Mouse (Mus musculus) embryonic facial prominence, embryonic 13.5 days (tissue): ENCODE data around the gene Sema4c. TPM values are rescaled to one million over a fixed set of nuclear protein-coding genes. Genes with fewer than 3 reads are reported as not detected.

Source experiments
- ATAC-seq: fragments of 200-750 bp; cut with Nextera tagmentation; 2 replicates; pipeline ENCODE4 v1.8.0; 2017; ENCODE audit warnings: low read depth; ENCODE audit not compliant: insufficient number of reproducible peaks, insufficient read depth, low FRiP score, low TSS enrichment
- H3K27ac ChIP-seq: fragments of 300-500 bp; sonication (generic); 2 replicates; pipeline ENCODE4 v1.5.1; 2015; ENCODE audit warnings: moderate library complexity, mild to moderate bottlenecking, inconsistent platforms
- H3K27me3 ChIP-seq: fragments of 300-500 bp; sonication (generic); 2 replicates; pipeline ENCODE4 v1.6.1; 2015; ENCODE audit warnings: mild to moderate bottlenecking, inconsistent platforms
- H3K36me3 ChIP-seq: fragments of 300-500 bp; sonication (generic); 2 replicates; pipeline ENCODE4 v1.6.1; 2015; ENCODE audit warnings: mild to moderate bottlenecking, inconsistent platforms
- H3K4me1 ChIP-seq: fragments of 300-500 bp; sonication (generic); 2 replicates; pipeline ENCODE4 v1.6.1; 2015; ENCODE audit warnings: inconsistent platforms
- H3K4me2 ChIP-seq: fragments of 300-500 bp; sonication (generic); 2 replicates; pipeline ENCODE4 v1.6.1; 2015; ENCODE audit warnings: moderate library complexity, mild to moderate bottlenecking, inconsistent platforms
- H3K4me3 ChIP-seq: fragments of 300-500 bp; sonication (generic); 2 replicates; pipeline ENCODE4 v1.5.1; 2015; ENCODE audit warnings: mild to moderate bottlenecking, inconsistent platforms
- H3K9ac ChIP-seq: fragments of 300-500 bp; sonication (generic); 2 replicates; pipeline ENCODE4 v1.6.1; 2015; ENCODE audit warnings: mild to moderate bottlenecking, inconsistent platforms
- H3K9me3 ChIP-seq: fragments of 300-500 bp; sonication (generic); 2 replicates; pipeline ENCODE4 v1.6.1; 2016; ENCODE audit warnings: inconsistent platforms
- WGBS: fragments of 180-500 bp; shearing (Covaris S2); methylation state at CpG from one replicate; pipeline ENCODE4 v1.1.7; 2015; ENCODE audit warnings: mixed read lengths; 5-methylcytosine and 5-hydroxymethylcytosine counted together
- polyA plus RNA-seq: library from polyadenylated mRNA; unstranded; fragments of >200 nt; fragmentation: Nextera tagmentation; extraction: Ambion mirVana; gene quantifications from 2 replicates; pipeline ENCODE4 v1.2.1, GENCODE M21; 2015

Sema4c gene
- polyA plus RNA-seq, 1 experiment from 2014 or later: 22.5 TPM

DNA sequence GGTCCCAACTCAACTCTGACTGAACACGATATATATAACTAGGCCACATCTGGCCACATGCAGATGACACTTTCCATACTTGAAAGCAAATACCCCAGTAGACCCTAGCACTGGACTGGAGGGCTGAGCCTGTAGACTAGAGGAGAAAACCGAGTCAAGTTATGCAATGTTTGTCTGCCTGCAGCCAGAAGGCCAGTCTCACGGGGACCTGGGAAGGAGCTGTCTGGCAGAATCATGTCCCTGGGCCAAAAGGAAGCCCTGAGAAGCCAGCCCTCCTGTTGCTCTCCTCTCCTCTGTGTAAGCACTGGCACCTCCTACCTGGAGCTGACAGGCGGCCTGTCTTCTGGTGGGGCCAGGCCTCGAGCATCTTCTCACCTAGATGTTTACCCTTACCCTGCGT lies 17.2 kb upstream of the Sema4c start:
- Histone ChIP-seq H3K27ac (no peak overlapping the region), H3K4me3 (no peak overlapping the region), H3K9me3 (no peaks in the 10 kb centered on the region), H3K4me1 (peaks cover 69% of the 10 kb centered on the region), H3K4me2 (no peak overlapping the region), H3K36me3 (no peaks in the 10 kb centered on the region), H3K9ac (no peak overlapping the region), H3K27me3 (no peaks in the 10 kb centered on the region)
- 49% methylated on average over 6 of the region's 6 CpGs for WGBS
- ATAC-seq: no peak

DNA sequence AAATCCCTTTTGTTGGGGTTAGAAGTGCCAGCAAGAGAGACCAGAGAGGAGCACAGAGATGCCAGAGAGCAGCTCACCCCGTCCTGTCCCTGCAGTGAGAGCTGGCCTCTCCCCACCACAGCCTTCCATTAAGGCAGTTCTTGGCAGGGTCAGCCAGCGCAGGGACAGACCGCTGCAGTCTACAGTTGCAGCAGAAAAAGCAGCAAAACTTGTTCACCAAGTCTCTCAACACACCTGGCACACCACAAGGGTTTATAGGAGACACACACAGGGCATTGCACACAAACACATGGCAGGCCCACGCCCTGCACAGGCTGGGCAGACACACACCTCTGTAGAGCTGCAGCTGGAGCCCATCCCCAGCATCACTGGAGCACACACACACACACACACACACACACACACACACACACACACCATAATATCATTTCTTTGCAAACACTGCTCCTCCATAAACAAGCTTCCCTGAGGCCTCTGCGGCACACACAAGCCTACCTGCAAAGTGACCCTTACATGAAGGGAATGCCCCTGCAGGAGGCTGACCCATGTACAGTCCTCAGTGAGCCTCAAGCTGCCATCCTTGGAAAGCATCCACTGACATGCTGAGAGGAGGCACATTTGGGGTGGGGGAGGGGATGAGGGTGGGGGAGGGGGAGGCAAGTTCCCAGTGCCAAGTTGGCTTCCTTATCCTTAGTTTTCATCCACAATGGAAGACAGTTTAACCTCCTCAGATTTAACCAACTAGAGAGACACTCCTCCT lies 16.2 kb upstream of the Sema4c start:
- ATAC-seq: no peak
- Histone ChIP-seq H3K36me3 (no peaks in the 10 kb centered on the region), H3K4me3 (no peak overlapping the region), H3K4me1 (peaks cover 69% of the 10 kb centered on the region), H3K27me3 (no peaks in the 10 kb centered on the region), H3K4me2 (no peak overlapping the region), H3K9ac (no peak overlapping the region), H3K27ac (peak overlapping the region; percentile 4; the same call in 1 of the 2 replicates), H3K9me3 (no peaks in the 10 kb centered on the region)
- WGBS: 77% methylated on average over 5 of the region's 5 CpGs

DNA sequence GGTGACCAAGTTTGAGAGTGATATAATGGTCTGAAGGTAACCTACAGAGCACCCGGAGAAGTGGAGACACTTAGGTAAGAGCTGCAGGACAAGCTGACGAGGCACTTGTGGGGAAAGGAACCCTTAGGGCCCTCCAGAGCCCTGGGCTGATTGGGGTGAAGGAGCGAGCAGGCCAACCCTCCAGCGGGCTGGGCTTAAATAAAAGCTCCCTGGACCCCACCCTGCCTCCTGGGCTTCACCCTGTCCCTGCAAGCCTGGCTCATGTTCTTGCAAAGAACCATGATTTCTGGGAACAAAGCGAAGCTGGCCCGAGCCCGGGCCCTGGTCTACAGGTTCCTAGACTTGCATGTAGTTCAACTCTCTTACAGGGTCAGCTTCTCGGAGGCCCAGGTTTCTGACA lies 15.4 kb upstream of the Sema4c start:
- H3K9ac ChIP-seq: no peak overlapping the region
- H3K27me3 ChIP-seq: no peaks in the 10 kb centered on the region
- H3K4me3 ChIP-seq: no peak overlapping the region
- peak overlapping the region; percentile 4 for H3K27ac ChIP-seq
- no peaks in the 10 kb centered on the region for H3K36me3 ChIP-seq
- ATAC-seq: no peak
- H3K4me2 ChIP-seq: no peak overlapping the region
- WGBS: 77% methylated on average over 8 of the region's 8 CpGs
- no peaks in the 10 kb centered on the region for H3K9me3 ChIP-seq
- H3K4me1 ChIP-seq: peaks cover 72% of the 10 kb centered on the region

DNA sequence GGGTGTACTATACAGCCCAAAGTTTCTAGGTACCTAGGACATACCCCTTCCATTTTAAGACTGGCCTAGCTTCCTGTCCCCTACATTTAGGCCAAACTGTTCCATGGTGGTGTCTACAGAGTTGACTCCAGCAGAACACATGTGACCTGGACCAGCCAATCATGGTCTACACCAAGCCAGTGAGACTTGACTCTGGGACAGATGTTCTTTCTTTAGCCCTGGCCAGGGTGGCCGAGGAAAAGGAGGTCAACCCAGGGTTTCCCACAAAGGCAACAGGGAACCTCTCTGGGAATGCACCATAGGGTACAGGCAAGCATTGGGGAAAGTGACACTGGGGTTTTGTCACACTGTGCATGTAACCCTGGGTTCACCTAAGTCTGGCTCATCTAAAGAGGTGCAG lies 14.6 kb upstream of the Sema4c start:
- H3K4me1 ChIP-seq: peaks cover 81% of the 10 kb centered on the region
- WGBS: 44% methylated on average over 1 of the region's 1 CpGs

DNA sequence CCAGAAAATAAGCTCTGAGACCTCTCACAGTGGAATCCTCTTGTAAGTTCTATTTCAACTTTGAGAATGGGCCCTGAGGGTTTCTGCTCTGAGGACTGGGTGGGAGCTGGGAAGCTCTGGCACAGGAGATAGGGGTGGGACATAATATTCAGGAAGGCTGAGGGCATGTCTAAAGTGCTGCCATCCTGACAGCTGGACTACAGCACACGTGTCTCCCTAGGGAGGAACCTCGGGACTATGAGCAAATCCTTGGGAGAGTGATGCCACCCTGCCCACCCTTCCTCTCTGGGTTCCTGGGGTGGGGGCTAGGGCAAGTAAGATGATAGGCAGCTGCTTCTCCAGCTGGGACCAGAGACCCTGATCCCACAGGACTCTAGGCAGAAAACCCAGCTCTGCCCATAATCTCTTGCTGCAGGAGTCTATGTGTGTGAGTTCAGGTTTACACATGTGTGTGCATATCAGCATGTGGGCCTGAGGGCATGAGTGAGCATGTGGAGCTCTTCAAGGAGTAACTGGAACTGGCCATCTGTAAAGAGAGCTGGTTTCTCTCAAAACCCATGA lies 14.1 kb upstream of the Sema4c start:
- H3K4me1 ChIP-seq: peaks cover 83% of the 10 kb centered on the region
- no peak overlapping the region for H3K9ac ChIP-seq
- no peak overlapping the region for H3K4me2 ChIP-seq
- 42% methylated on average over 2 of the region's 2 CpGs for WGBS
- H3K27ac ChIP-seq: peak overlapping the region; percentile 24; the same call in 1 of the 2 replicates
- H3K9me3 ChIP-seq: no peaks in the 10 kb centered on the region
- no peak for ATAC-seq
- H3K4me3 ChIP-seq: no peak overlapping the region
- no peaks in the 10 kb centered on the region for H3K36me3 ChIP-seq
- H3K27me3 ChIP-seq: no peaks in the 10 kb centered on the region

More for the DNA sequence above, 14.6 kb upstream of the Sema4c start:
- Histone ChIP-seq H3K27ac (no peak overlapping the region), H3K9me3 (no peaks in the 10 kb centered on the region), H3K9ac (no peak overlapping the region), H3K27me3 (no peaks in the 10 kb centered on the region), H3K36me3 (no peaks in the 10 kb centered on the region), H3K4me2 (no peak overlapping the region), H3K4me3 (no peak overlapping the region)
- no peak for ATAC-seq

DNA sequence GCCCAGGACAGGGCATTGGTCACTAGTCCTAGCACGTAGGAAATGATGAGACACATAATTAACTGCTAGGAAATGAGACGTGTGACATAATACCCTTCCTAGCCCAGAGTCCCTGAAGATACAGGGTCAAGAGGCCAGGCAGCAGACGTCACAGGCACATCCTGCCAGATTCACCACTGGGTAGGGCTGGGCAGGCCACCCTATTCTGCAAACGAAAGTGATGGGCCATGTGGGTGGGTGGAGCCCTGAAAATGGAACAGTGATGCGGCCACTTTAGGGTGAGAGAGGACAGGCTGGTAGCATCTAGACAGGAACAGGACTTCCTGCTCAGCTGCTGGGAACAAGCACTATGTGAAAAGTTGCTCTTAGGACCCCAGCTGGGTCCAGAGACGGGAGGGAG lies 13.5 kb upstream of the Sema4c start:
- peaks cover 83% of the 10 kb centered on the region for H3K4me1 ChIP-seq
- H3K4me3 ChIP-seq: no peak overlapping the region
- H3K9ac ChIP-seq: no peak overlapping the region
- 41% methylated on average over 6 of the region's 6 CpGs for WGBS
- peak overlapping the region; percentile 24; the same call in 1 of the 2 replicates for H3K27ac ChIP-seq
- no peaks in the 10 kb centered on the region for H3K27me3 ChIP-seq
- no peaks in the 10 kb centered on the region for H3K36me3 ChIP-seq
- no peak for ATAC-seq
- H3K9me3 ChIP-seq: no peaks in the 10 kb centered on the region
- H3K4me2 ChIP-seq: no peak overlapping the region

DNA sequence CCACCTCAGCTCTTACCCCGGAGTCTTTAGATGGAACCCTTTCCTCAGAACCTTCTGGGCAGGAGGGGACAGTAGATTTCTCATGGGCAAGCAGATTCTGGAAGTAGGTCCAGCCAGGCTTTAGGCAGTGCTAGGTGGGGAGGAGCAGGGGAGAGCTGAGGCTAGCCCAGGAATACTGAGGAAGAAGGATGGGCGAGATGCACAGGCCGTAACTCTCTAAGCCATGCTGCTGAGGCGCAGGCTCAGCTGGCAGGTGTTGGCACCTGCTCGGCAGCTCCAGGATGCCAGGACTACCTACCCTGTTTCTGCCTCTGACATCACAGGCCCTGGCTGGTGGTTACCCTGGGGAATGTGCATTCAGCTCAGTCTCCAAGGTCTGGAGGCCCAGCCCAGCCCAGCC lies 12.2 kb upstream of the Sema4c start:
- Histone ChIP-seq H3K4me1 (peaks cover 77% of the 10 kb centered on the region), H3K4me2 (no peak overlapping the region), H3K27ac (0 out of 2 replicates have a peak overlapping the region, but pooled peaks have one; percentile 78), H3K9ac (no peak overlapping the region), H3K36me3 (no peaks in the 10 kb centered on the region), H3K27me3 (no peaks in the 10 kb centered on the region), H3K4me3 (no peak overlapping the region), H3K9me3 (no peaks in the 10 kb centered on the region)
- no peak for ATAC-seq
- WGBS: 92% methylated on average over 5 of the region's 5 CpGs

DNA sequence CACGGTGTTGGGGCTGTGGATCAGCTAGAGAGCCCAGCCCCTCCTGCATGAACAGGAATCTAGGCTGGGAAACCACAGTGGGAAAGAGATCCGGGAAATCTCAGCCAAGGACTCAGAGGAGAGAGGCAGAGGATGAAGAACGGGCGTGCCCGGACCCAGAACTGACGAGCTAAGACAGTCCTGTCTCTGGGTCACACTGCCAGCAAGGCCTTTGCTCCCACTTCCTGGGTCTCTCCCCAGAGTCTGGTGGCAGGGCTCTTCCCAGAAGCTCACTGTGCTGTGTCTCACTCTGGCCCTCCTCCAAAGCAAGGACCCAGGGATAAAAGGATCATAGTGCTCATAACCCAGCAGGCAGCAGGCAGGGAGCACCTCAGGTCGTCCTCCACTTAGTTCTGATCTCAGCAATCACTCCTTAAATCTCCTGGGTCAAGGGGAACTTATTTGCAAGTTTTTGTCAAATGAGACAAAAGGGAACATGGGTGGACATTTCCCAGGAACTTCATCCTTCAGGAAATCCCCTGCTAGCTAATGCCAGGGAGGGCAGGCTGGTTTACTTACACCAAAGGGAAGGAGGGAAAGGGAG lies 11.6 kb upstream of the Sema4c start:
- Histone ChIP-seq H3K9me3 (no peaks in the 10 kb centered on the region), H3K4me2 (no peak overlapping the region), H3K4me1 (peaks cover 73% of the 10 kb centered on the region), H3K4me3 (no peak overlapping the region), H3K27ac (peak overlapping the region; percentile 78; the same call in 1 of the 2 replicates), H3K27me3 (no peaks in the 10 kb centered on the region), H3K9ac (no peak overlapping the region), H3K36me3 (no peaks in the 10 kb centered on the region)
- WGBS: 43% methylated on average over 7 of the region's 7 CpGs
- no peak for ATAC-seq

DNA sequence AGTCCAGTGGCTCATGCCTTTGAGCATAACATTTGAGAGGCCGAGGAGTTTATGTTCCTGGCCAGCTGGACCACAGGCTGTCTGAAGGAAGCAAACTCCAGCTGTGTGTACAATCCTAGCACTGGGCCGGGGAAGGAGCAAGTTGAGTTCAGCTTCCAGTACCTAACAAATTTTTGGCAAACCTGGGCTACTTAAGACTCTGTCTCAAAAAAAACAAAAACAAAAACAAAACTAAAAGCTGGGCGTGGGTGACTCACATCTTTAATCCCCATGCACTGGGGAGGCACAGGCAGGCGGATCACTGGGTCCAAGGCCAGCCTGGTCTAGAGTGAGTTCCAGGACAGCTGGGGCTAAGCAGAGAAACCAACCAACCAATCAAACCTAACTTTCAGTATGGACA lies 10.6 kb upstream of the Sema4c start:
- Histone ChIP-seq H3K4me2 (peak overlapping the region; percentile 41; the same call in 1 of the 2 replicates), H3K27ac (peak overlapping the region; percentile 78), H3K36me3 (no peaks in the 10 kb centered on the region), H3K9ac (no peak overlapping the region; the same call in 1 of the 2 replicates), H3K9me3 (no peaks in the 10 kb centered on the region), H3K27me3 (no peaks in the 10 kb centered on the region), H3K4me1 (peaks cover 63% of the 10 kb centered on the region), H3K4me3 (no peak overlapping the region)
- ATAC-seq: no peak
- 75% methylated on average over 4 of the region's 4 CpGs for WGBS

DNA sequence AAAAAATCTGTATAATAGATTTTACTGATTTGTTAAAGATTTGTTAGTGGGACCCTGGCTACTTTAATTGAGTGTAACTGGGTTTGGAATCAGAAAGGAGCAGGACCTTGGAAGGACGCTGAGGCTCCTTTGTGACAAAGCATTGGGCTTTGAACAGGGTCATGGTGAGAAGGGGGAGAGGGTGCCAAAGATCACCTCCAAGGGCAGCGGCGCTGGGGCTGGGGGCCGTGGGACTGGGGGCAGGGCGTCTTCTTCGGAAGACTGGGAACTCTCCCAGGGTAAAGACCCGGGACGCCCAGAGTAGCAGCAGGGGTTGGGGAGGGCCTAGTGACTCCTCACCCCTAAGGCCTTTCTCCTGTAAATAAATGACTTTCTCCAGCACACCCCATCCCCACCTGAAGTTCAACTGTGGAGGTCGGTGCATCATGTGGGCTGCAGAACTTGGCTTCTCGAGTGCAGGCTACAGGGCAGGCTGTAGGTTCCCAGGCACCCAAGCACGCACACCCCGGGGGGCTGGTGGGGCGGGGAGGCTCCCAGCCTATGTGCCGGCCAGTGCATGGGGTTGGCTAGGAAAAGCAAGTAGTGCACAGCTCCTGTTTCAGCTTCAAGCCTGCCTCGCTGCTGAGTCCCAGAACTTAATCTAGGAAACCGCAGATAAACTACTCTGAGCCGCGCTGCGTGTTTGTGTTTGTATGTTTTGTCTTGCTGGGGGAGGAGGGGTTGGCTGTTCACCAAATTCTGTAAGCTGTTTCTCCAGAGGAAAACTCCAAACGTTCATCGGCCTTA lies 9.9 kb upstream of the Sema4c start:
- peak overlapping the region; percentile 78 for H3K27ac ChIP-seq

DNA sequence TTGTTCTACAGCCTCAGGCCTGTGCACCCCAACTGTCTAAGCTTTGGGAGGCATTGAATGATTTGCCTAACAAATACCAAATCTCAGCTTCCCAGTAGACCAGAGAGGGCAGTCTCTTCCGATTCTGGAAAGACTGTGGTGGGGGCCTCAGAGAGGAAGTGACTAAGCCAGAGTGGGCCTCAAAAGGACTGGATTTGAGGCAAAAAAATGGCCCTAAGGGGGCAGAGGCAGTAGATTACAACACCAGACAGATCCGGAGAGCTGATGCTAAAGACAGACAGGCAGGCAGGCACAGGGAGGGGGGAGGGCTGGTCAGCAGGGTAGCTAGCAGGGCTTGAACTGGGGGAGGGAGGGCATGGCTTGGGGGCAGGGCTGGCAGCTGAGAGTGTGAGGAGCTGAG lies 8.3 kb upstream of the Sema4c start:
- Histone ChIP-seq H3K36me3 (no peaks in the 10 kb centered on the region), H3K9me3 (no peaks in the 10 kb centered on the region), H3K4me2 (no peak overlapping the region), H3K4me1 (peaks cover 64% of the 10 kb centered on the region), H3K27me3 (no peaks in the 10 kb centered on the region), H3K4me3 (no peak overlapping the region), H3K9ac (no peak overlapping the region), H3K27ac (no peak overlapping the region)
- 11% methylated on average over 2 of the region's 2 CpGs for WGBS
- ATAC-seq: no peak

More for the DNA sequence above, 9.9 kb upstream of the Sema4c start:
- no peaks in the 10 kb centered on the region for H3K9me3 ChIP-seq
- ATAC-seq: no peak; the same call in 1 of the 2 replicates
- H3K4me2 ChIP-seq: peak overlapping the region; percentile 41
- H3K4me3 ChIP-seq: no peak overlapping the region
- no peaks in the 10 kb centered on the region for H3K27me3 ChIP-seq
- no peaks in the 10 kb centered on the region for H3K36me3 ChIP-seq
- WGBS: 28% methylated on average over 21 of the region's 21 CpGs
- H3K4me1 ChIP-seq: peaks cover 61% of the 10 kb centered on the region
- H3K9ac ChIP-seq: peak overlapping the region; percentile 46
